ENCODE assay signal across 9 mouse cellular contexts in the genomic region with DNA sequence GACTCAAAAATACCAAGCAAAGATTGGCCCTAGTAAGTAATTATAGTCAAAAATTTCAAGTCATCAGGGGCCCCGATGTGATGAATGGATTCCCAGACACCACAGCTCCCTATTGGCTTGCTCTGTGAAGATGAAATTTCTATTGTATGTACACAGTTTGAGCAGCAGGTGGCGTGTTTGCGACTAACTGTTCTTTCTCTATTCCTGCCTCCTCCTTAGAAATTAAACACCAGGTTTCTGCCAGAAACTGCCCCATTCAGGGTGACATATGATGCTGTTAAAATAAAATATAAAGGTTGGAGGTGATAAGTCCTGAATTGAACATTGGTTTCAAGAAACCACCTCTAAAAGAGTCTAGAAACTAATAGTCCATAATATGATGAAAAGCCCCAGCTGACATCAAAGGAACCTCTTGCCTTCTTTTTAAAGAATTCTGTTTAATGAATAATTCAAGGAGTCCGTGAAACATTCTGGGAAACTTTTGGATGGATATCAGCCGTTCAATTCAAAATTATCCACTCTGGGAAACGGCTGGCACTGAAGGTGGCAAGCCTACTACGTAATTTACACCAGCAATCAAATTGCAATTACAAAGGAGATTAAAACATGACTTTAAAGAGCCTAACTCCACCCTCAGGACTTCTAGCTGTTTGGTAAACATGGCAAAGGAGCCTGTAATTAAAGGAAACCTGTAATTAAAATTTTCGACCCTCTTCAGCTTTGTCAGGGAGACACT.
DNase-seq lines count a peak whose midpoint lies in the region; ATAC-seq lines count a peak whose summit lies in the region.
"Had no signal": no experiment of that assay in that cellular context is flagged by ENCODE, and none has a peak within 500 bp of the region (broad histone marks: within the 10 kb centered on the region; RNA-seq: fewer than 3 reads in every experiment).

No protein-coding gene starts in this region.

- no peaks in the 10 kb centered on the region for H3K9me3 ChIP-seq in limb, embryonic 11.5 days (ENCODE audit: control insufficient read depth, low read length)
- H3K9me3 ChIP-seq in limb, embryonic 10.5 days (replicated peaks) = no peaks in the 10 kb centered on the region
- H3K9me3 ChIP-seq in forebrain, embryonic 15.5 days = no peaks in the 10 kb centered on the region
- H3K9me3 ChIP-seq: hindbrain, embryonic 15.5 days had no signal

- DNase-seq in limb, embryonic 11.5 days (ENCODE audit: low spot score) = peak; percentile 36
- DNase-seq in limb, embryonic 10.5 days (ENCODE audit: low spot score) = no peak
- peak; percentile 60 to 61 for DNase-seq in left cerebral cortex, adult 18-20 months (ENCODE audit: low spot score in 2 of 2)
- peak; percentile 50 for DNase-seq in right cerebral cortex, adult 18-20 months
- DNase-seq in urinary bladder, postnatal 10 days (ENCODE audit: low spot score) = no peak
- DNase-seq in gastrocnemius, postnatal 4 days (ENCODE audit: low spot score in 2 of 2) = no peak
- no peak for DNase-seq in ovary, postnatal 10 days (ENCODE audit: low spot score)

- no peaks in the 10 kb centered on the region for H3K4me1 ChIP-seq in limb, embryonic 11.5 days (ENCODE audit: control insufficient read depth, insufficient read depth, low read length)
- H3K4me1 ChIP-seq in limb, embryonic 10.5 days = no peaks in the 10 kb centered on the region
- H3K4me1 ChIP-seq in forebrain, embryonic 15.5 days = peaks cover 6% of the 10 kb centered on the region; the same call in 1 of the 2 replicates

- no peak overlapping the region for H3K4me3 ChIP-seq in limb, embryonic 11.5 days (ENCODE audit: low read depth, low read length)
- H3K4me3 ChIP-seq in limb, embryonic 10.5 days = no peak overlapping the region
- no peak overlapping the region for H3K4me3 ChIP-seq in forebrain, embryonic 15.5 days
- H3K4me3 ChIP-seq: hindbrain, embryonic 15.5 days had no signal

- no peak for ATAC-seq in limb, embryonic 11.5 days (ENCODE audit: insufficient number of reproducible peaks, low FRiP score, low TSS enrichment, low read depth)
- peak; percentile 81 for ATAC-seq in forebrain, embryonic 15.5 days (replicated peaks)

- no peaks in the 10 kb centered on the region for H3K36me3 ChIP-seq in limb, embryonic 11.5 days (ENCODE audit: control insufficient read depth, insufficient read depth, low read length)
- no peaks in the 10 kb centered on the region for H3K36me3 ChIP-seq in limb, embryonic 10.5 days
- no peaks in the 10 kb centered on the region for H3K36me3 ChIP-seq in forebrain, embryonic 15.5 days
- H3K36me3 ChIP-seq: hindbrain, embryonic 15.5 days had no signal

- no peak overlapping the region for H3K9ac ChIP-seq in limb, embryonic 11.5 days (ENCODE audit: low read length)
- H3K9ac ChIP-seq in forebrain, embryonic 15.5 days (replicated peaks) = no peak overlapping the region
- H3K9ac ChIP-seq: hindbrain, embryonic 15.5 days had no signal

- no peak overlapping the region for H3K4me2 ChIP-seq in limb, embryonic 11.5 days (ENCODE audit: low read depth, severe bottlenecking)
- no peak overlapping the region for H3K4me2 ChIP-seq in forebrain, embryonic 15.5 days (replicated peaks)
- H3K4me2 ChIP-seq: hindbrain, embryonic 15.5 days had no signal

- WGBS in limb, embryonic 11.5 days = 36% methylated on average over 8 of the region's 8 CpGs
- 34% methylated on average over 8 of the region's 8 CpGs for WGBS in limb, embryonic 10.5 days
- 8% methylated on average over 8 of the region's 8 CpGs for WGBS in forebrain, embryonic 15.5 days

- no peak overlapping the region for H3K27ac ChIP-seq in limb, embryonic 11.5 days (replicated peaks; ENCODE audit: low read depth, low read length)
- H3K27ac ChIP-seq in limb, embryonic 10.5 days = no peak overlapping the region
- no peak overlapping the region for H3K27ac ChIP-seq in forebrain, embryonic 15.5 days (replicated peaks)
- H3K27ac ChIP-seq: hindbrain, embryonic 15.5 days had no signal

- no peaks in the 10 kb centered on the region for H3K27me3 ChIP-seq in limb, embryonic 11.5 days (ENCODE audit: control insufficient read depth, insufficient read depth, low read length)
- no peaks in the 10 kb centered on the region for H3K27me3 ChIP-seq in limb, embryonic 10.5 days (ENCODE audit: low read depth, poor library complexity, severe bottlenecking)
- H3K27me3 ChIP-seq in forebrain, embryonic 15.5 days = no peaks in the 10 kb centered on the region
- H3K27me3 ChIP-seq: hindbrain, embryonic 15.5 days had no signal

Comparison
In these comparisons a context has a peak if more than half of its experiments do, and no peak if none do; other contexts are left out.
1. DNase-seq: peak in limb, embryonic 11.5 days (single experiment), left cerebral cortex, adult 18-20 months (2 of 2) and right cerebral cortex, adult 18-20 months (single experiment); none in limb, embryonic 10.5 days (single experiment), urinary bladder, postnatal 10 days (single experiment), gastrocnemius, postnatal 4 days (0 of 2) and ovary, postnatal 10 days (single experiment).